In the genomic region with DNA sequence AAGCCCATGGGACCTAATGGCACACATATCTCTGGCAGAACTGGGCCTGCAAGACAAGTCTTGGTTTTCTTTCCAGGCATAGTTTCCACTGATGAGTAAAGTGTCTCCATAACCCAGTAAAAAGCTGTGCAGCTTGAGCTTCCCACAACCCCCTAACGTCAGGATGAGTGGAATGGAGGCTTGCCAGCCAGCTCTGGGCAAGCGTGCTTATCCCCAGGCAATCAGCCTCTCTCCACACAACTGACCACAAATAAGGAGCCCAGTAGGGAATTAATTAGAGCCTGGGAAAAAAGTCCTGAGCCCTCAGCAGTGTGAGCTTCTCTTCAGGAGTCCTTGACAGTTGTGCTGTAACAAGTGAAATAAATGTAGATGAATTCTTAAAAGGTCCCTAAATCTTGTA, we compare ENCODE assay signal across 11 mouse cellular contexts. TPM values are rescaled to one million over a fixed set of nuclear protein-coding genes. Genes with fewer than 3 reads are reported as not detected.
A peak's percentile ranks its signal among the peaks of the same experiment; 100 is the strongest.
DNase-seq lines count a peak whose midpoint lies in the region.
"Had no signal": no experiment of that assay in that cellular context is flagged by ENCODE, and none has a peak within 500 bp of the region (broad histone marks: within the 10 kb centered on the region; RNA-seq: fewer than 3 reads in every experiment).

No protein-coding gene starts in this region.

- H3K4me3 ChIP-seq in limb, embryonic 10.5 days: no peak overlapping the region
- H3K4me3 ChIP-seq: liver, embryonic 13.5 days; myocyte; stomach, embryonic 15.5 days had no signal

- H3K36me3 ChIP-seq in limb, embryonic 10.5 days: no peaks in the 10 kb centered on the region
- H3K36me3 ChIP-seq: liver, embryonic 13.5 days; stomach, embryonic 15.5 days had no signal

- 0 out of 2 replicates have a peak, but pooled peaks cover 2% of the 10 kb centered on the region for H3K4me1 ChIP-seq in limb, embryonic 10.5 days
- H3K4me1 ChIP-seq: liver, embryonic 13.5 days; stomach, embryonic 15.5 days had no signal

- H3K27me3 ChIP-seq in limb, embryonic 10.5 days (ENCODE audit: low read depth, poor library complexity, severe bottlenecking): no peaks in the 10 kb centered on the region
- H3K27me3 ChIP-seq: liver, embryonic 13.5 days; stomach, embryonic 15.5 days had no signal

- no peaks in the 10 kb centered on the region for H3K9me3 ChIP-seq in limb, embryonic 10.5 days (replicated peaks)
- H3K9me3 ChIP-seq: liver, embryonic 13.5 days; stomach, embryonic 15.5 days had no signal

- H3K27ac ChIP-seq in limb, embryonic 10.5 days: no peak overlapping the region
- H3K27ac ChIP-seq: liver, embryonic 13.5 days; stomach, embryonic 15.5 days had no signal

- DNase-seq in left cerebral cortex, adult 18-20 months (ENCODE audit: low spot score in 2 of 2): peak; percentile 42 to 52
- DNase-seq in left cerebral cortex, adult 11 months (ENCODE audit: low spot score): no peak
- peak; percentile 86 to 92 for DNase-seq in cerebellum, postnatal 10 days
- DNase-seq in layer of hippocampus, adult 8-10 months (ENCODE audit: low spot score in 2 of 2): peak; percentile 19 to 30
- peak; percentile 56 for DNase-seq in right cerebral cortex, postnatal 4 days
- no peak for DNase-seq in limb, embryonic 10.5 days (ENCODE audit: low spot score)
- no peak for DNase-seq in thymus, postnatal 14 days
- DNase-seq: liver, embryonic 13.5 days had no signal

- 57% methylated on average over 2 of the region's 2 CpGs for WGBS in limb, embryonic 10.5 days

RNA-seq across cellular contexts. Expression of gene Atp6ap1l, which starts 9.1 kb away (rescaled TPM):
- total RNA-seq in left cerebral cortex, adult 18-20 months (2021): 10 to 100 TPM; 23.8 to 26.8 TPM
- 1 to 10 TPM; 1.8 to 5.2 (median 2.3) TPM for total RNA-seq in layer of hippocampus, adult 8-10 months (2022)
- polyA plus RNA-seq in limb, embryonic 10.5 days (2016; fragmentation: Nextera tagmentation; extraction: Ambion mirVana): 0.30 TPM in 1 of 2 replicates, not detected in the other
- polyA plus RNA-seq: kidney, embryonic 16.5 days; liver, embryonic 13.5 days; myocyte; stomach, embryonic 15.5 days had no signal

RNA-seq across cellular contexts. Expression of gene Rps23, which starts 26.7 kb away (rescaled TPM):
- 100 to 1,000 TPM; 230 to 249 TPM for total RNA-seq in left cerebral cortex, adult 18-20 months (2021)
- 100 to 1,000 TPM; 135 to 302 (median 244) TPM for total RNA-seq in layer of hippocampus, adult 8-10 months (2022)
- 214 and 252 TPM in 2 replicates for polyA plus RNA-seq in limb, embryonic 10.5 days (2016; fragmentation: Nextera tagmentation; extraction: Ambion mirVana)

Comparison
In these comparisons a context has a peak if more than half of its experiments do, and no peak if none do; other contexts are left out.
1. DNase-seq: peak in left cerebral cortex, adult 18-20 months (2 of 2), cerebellum, postnatal 10 days (2 of 2), layer of hippocampus, adult 8-10 months (2 of 2) and right cerebral cortex, postnatal 4 days (single experiment); none in left cerebral cortex, adult 11 months (single experiment), limb, embryonic 10.5 days (single experiment) and thymus, postnatal 14 days (single experiment).
2. RNA of gene Atp6ap1l, which starts 9.1 kb away (total RNA-seq): 23.8 to 26.8 TPM in left cerebral cortex, adult 18-20 months; 1.8 to 5.2 TPM in layer of hippocampus, adult 8-10 months; every median in the first group is over 4 times any median in the second.